Mouse (Mus musculus) large intestine, adult 2 months (tissue): ENCODE data around the gene 1520401A03Rik. TPM values are rescaled to one million over a fixed set of nuclear protein-coding genes. Genes with fewer than 3 reads are reported as not detected.
A peak's percentile ranks its signal among the peaks of the same experiment; 100 is the strongest.

Experiments
- DNase-seq: peaks from one replicate; pipeline ENCODE4 v3.0.0-alpha.2; 2012; ENCODE audit warnings: low read depth, low spot score
- WGBS: fragments of 180-500 bp; shearing (Covaris S2); methylation state at CpG from one replicate; pipeline ENCODE4 v1.1.7; 2018; 5-methylcytosine and 5-hydroxymethylcytosine counted together
- polyA plus RNA-seq: library from polyadenylated mRNA; depleted of rRNA; stranded (reverse); fragments of >200 nt; gene quantifications from 2 replicates; pipeline ENCODE4 v1.2.3, GENCODE M21; 2012

1520401A03Rik gene
- polyA plus RNA-seq, 1 experiment: 0.02 TPM

DNA sequence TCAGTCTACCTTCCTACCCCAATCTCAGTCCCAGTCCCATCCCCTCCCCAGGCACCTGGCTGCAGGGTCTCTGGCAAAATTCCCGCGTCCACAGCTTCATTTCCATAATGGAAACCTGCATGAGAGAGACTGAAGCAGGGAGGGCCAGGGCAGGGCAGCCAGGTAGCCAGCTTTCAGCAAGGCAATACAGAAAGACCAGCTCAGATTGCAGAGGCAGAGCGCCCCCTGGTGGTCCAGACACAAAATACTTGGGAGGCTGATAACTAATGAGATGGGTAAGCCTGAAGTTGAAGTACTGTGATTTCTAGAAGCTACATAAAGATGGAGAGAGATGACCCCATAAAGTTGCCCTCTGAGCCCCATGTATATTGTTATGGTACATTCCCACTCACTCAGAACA lies 16.4 kb downstream of the 1520401A03Rik start:
- no peak for DNase-seq
- 1% methylated on average over 3 of the region's 3 CpGs for WGBS

DNA sequence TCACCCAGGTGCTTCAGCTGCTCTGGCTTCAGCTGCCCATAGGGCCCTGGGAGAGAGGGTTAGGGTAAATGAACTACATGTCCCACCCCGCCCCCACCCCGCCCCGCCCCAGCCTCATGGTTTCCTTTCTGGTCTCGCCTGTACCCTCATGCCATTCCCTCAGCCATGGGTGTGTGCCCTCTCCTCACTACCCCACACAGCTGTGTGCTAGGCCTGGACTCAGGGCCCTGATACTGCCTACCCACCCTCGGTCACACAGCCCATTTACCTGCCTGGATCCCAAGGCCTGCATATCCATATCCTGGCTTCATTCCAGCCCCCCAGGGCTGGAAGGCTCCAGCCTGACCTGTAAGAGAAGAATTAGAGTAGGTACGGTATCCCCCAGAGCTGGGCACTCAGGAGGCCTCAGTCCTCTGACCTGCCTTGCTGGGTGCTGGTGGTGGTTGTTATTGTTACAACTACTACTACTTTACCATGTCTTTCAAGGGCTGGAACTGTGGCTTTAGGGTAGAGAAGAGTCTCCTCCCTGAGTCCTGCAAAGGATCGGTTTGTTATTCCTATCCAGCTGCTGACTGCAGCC lies 17.0 kb downstream of the 1520401A03Rik start:
- 63% methylated on average over 7 of the region's 7 CpGs for WGBS
- no peak for DNase-seq

DNA sequence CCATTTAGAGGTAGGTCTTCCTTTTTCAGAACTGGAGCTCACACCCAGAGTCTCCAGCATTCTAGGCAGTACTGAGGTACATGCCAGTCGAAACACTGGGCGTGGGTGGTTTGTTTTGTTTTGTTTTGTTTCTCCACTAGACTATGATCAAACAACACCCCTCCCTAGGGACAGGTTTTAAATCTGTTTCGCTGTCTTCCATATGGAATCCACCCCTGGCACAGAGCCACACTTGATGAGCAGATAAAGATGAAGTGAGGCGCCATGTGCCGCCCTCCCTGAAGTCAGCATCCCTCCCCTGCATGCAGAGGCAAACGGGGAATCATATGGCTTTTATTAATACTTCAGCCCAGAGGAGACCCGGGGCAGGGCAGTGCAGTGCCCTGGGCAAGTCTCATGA lies 17.8 kb downstream of the 1520401A03Rik start:
- 30% methylated on average over 7 of the region's 7 CpGs for WGBS
- no peak for DNase-seq

DNA sequence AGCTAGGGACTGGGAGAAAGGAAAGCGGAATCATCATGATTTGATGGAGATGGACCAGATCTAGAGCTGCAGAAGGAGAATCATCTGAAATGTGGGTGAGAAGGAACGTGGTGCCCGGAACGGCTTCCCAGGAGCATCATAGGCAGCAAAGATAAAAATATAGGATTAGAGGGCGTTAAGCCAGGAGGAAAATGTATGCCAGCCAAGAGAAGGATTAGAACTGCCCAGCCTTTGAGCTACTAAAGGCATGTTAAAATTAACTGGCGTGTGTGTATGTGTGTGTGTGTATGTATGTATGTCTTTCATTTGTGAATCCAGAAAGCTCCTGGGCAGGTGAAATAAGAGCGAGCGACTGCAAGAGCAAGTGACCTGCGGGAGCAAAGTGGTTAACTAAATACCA lies 19.3 kb downstream of the 1520401A03Rik start:
- no peak for DNase-seq
- WGBS: 93% methylated on average over 9 of the region's 9 CpGs

DNA sequence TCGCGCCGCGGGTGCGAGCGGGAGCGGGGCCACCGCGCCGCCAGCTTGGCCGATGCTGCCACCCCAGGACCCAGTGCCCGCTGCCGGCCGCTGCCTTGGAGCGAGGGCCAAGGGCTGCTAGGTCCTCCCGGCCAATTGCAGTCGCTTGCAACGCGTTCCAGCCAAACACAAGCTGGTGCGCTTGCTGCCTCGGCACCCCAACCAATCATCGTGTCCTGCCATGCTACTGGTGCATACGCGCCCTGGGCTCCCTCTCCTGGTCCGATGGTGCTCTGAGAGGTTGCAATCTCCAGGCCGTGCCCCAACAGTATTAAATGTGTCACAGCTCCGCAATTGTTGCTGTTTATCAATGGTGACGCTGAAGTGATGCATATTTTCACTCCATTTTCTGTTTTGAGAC lies 22.5 kb downstream of the 1520401A03Rik start:
- under 1% methylated on average over 28 of the region's 28 CpGs for WGBS
- peak; percentile 82 for DNase-seq

DNA sequence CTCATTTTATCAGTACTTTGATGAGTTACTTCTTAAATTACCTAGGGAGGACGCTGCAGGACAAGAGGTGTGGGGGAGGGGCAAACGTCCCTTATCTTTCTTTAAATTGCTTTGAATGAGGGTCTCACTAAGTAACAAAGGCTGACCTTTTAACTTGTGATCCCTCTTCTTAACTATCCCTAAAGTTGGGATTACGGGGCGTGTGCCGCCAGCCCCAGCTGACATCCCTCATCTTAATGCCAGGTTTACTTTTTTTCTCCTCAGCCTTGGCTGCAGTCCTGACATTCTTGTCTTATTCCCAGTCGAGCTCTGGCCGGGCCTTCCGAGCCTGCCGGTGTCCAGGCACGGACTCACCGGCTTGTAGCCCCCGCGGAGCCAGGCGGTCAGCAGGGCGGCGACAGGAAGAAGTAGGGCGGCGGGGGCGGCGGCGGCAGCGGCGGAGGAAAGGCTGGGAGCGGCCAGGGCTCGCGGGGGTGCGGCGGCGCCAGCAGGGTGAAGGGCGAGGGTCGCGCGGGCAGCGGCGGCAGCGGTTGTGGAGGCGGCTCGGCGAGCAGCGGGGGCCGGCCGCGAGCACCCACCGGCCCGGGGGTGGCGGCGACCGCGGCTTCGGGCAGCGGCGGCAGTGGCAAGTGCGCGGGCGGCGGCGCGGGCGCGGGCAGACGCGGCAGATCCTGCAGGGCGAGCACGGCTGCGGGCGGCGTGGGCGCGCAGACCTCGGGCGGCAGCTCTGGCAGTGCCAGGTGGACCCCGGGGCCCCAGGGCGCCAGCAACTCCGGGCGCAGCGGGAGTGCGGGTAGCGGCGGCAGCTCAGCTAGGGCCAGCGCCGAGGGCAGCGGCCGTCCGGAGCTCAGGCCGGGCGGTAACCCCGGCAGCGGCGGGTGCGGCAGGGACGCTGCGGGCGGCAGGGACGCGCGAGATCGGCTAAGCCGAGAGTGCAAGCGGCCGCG lies 23.2 kb downstream of the 1520401A03Rik start:
- DNase-seq: no peak
- WGBS: 2% methylated on average over 84 of the region's 101 CpGs

DNA sequence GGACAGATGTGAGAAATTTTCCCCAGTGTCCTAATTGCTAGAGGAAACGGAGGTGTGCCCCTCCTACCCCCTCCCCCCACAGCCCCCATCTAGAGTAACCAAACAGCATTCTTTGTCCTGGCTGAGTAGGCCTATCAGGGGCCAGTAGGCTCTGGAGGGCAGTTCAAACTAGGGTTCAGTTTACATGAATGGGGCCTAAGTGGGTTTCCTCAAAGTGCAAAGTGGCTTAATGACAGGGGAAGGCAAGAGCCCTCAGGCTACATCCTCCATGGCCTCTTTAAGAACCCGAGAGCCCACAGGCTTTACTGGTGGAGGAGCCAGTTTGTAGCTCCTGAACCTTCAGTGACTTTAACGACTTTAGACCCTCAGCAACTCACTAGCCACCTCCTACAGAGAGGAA lies 26.8 kb downstream of the 1520401A03Rik start:
- 72% methylated on average over 3 of the region's 3 CpGs for WGBS
- DNase-seq: no peak

DNA sequence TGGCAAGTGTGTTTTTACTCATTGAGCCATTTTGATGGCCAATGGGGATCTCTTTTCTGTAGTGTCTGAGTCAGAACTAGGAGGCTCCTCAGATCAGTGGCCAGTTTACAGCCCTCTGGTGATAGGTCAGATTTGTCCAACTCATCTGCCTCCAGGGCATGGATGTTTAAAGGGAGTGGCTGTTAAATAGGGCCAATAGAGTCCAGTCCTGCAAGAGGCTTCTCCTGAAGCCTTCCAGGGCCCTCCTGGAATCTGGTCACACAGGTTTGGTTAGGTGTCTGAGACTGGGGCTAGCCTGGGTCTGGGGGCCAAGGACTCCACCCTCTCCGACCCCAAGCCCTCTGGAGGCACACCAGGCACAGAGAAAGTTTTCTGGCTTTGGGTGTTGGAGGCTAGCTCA lies 28.1 kb downstream of the 1520401A03Rik start:
- 61% methylated on average over 1 of the region's 1 CpGs for WGBS
- no peak for DNase-seq

DNA sequence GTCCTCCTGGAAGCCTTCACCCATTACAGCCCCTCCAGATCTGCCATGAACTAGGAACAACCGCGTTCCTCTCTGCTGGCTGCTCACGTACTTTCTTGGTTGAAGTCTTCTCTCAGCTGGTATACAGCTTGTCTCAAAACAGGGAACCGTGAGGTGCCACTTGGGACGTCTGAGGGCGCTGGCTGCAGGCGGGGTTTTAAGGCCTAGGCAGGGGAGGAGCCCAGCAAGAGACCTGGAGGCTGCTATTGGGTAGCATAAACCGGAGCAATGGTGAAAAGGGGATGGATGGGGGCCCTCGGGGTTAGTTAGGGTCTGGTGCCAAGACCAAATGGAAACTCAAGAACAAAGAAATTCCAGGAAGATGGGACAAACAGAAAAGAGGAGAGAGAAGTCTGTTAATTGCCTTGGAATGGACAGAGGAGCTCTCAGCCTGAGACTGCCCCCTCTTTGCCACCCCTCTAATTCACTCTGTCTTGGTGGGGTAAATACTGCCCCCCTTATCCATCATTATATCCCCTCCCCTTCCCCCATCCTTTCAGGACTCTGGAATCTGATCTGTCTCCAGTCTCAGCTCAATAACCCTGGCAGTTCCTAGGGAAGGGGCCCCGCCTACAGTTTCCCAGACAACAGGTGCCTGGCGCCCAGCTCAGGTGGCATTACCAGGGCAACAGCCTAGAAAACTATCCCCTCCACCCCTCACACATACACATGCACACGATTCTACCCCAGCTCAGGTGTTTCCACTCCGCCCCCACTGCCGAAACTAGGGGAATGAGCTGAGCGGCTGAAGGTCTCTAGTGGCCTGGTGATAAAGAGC lies 38.5 kb downstream of the 1520401A03Rik start, which contains the start of gene Cldn9:
Cldn9 (minus strand) TSS at position 171 of the 817 bp plus-strand sequence.
- DNase-seq: no peak
- WGBS: 38% methylated on average over 15 of the region's 15 CpGs

DNA sequence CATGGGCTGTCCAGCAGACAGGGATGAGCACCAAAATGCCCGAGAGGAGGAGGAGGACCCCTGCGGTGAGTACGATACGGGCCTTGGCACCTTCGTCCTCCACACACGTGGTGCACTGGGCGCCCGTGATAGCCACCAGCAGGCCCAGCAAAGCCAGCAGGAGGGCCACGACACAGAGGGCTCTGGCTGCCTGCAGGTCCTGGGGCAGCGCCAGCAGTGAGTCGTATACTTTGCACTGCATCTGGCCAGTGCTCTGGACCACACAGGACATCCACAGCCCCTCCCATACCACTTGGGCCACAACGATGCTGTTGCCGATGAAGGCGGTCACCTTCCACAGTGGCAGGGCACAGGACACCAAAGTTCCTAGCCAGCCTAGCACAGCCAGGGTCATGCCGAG lies 39.4 kb downstream of the 1520401A03Rik start:
- no peak for DNase-seq
- 57% methylated on average over 15 of the region's 15 CpGs for WGBS

DNA sequence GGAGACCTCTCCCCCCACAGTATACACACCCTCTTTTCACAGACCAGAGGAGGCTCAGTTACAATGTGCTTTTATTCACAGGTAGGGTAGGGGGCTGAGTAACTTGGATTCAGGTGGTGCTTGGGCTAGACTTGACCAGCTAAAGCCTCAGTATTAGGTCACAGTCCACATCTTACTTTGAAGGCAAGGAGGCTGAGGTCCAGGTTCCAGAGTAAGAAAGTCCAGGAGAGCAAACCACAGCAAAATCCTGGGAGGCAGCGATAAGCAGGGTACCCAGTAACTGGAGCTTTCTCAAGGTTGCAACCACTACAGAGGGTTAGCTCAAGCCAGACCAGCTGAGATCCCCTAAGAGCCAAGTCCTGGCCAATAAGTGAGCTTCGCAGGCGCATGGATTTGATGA lies 40.1 kb downstream of the 1520401A03Rik start:
- 84% methylated on average over 3 of the region's 3 CpGs for WGBS
- no peak for DNase-seq

DNA sequence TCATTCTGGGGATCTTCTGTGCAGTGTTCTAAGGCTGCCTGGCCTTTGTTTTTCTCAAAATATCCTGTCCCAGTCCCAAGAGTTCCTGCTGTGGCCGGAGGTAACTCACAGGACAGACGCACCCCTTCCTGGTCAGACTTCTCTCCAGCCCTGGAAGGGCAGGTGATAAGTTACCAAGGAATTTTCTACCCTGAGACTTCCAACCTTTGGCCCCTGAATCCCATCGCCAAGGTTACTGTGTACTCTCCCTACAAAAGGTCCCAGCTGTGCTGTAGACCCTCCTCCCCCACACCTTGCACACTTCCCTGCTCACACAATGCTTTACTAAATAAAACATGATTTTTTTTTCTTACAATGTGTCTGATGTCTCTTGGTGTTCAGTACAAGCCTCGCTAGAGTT lies 40.5 kb downstream of the 1520401A03Rik start:
- WGBS: 33% methylated on average over 4 of the region's 4 CpGs
- no peak for DNase-seq

DNA sequence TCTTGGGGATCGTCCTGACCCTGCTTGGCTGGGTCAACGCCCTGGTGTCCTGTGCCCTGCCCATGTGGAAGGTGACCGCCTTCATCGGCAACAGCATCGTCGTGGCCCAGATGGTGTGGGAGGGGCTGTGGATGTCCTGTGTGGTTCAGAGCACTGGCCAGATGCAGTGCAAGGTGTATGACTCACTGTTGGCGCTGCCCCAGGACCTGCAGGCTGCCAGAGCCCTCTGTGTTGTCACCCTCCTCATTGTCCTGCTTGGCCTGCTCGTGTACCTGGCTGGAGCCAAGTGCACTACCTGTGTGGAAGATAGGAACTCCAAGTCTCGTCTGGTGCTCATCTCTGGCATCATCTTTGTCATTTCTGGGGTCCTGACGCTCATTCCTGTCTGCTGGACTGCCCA lies 41.5 kb downstream of the 1520401A03Rik start:
- DNase-seq: no peak
- WGBS: 29% methylated on average over 10 of the region's 10 CpGs

DNA sequence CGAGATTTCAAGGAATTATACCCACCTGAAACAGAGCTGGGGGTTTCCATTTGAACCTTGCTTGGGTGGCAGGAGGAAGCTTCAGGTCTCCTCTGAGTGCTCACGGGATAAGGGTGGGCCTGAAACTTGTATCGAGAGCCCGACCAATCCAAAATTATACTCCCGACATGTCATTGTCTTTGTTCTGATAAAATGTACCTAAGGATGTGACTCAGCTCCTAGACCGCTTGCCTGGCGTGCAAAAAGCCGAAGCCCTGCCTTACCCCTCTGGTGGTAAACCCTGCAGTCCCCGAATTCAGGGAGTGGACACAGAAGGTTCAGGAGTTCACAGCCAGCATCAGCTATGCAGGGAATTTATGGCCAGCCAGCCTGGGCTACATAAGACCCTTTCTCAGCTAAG lies 42.2 kb downstream of the 1520401A03Rik start:
- WGBS: 77% methylated on average over 9 of the region's 9 CpGs
- DNase-seq: no peak

DNA sequence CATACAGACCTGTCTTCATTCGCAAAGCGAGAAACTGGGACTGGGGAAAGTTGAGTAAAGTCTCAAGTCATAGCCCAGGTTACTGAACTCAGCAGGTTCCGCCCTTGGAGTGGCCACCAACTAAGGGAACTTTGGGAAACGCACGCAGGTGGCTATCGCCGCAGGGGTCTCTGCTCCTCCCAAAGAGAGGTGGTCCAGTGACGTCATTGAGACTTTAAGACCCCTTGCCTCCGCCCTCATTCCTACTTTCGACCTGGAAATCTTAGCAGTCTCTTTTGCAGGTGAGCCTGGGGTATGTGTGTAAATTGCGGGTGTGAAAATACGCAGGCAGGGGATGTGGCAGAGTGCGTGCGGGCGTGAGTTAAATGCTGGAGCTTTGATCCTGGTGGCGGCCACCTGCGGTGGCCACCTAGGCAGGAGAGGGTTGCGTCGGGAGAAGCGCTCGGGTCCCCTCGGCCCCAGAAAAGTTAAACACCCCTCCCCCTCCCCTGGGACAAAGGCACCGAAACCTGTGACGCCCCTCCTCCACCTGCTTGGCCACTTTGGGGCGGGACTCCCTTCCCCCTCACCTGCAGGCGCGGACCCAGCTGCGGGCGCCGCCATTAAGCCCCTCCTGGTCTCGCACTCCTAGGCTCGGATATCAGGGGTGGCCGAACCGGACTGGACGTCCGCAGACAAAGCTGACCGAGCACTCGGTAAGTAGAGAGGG lies 43.3 kb downstream of the 1520401A03Rik start, which contains the start of gene Cldn6:
Cldn6 (plus strand) TSS at position 123 of the 709 bp plus-strand sequence.
- DNase-seq: no peak
- 15% methylated on average over 38 of the region's 38 CpGs for WGBS

DNA sequence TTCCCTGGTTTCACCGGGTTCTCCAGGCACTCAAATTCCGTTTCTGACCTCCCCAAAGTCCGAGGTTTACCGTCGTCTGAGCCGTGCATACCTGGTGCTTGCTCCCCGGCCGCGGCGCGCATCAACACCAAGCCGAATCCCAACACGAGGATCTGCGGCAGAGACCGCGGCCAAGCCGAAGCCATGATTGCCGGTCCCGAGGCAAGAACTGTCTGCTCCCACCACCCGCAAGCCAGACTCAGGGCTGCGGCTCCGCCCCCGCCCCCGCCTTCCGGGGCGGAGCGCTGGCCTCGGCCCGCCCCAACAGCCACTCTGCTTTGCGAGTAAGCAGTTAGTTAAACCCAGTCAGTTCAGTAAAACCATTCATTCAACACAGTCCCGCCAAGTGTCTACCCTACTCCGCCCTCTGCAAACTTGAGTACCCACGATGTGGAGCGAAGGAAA lies 45.3 kb downstream of the 1520401A03Rik start, which contains the start of gene Tnfrsf12a:
Tnfrsf12a (minus strand) TSS at position 233 of the 444 bp plus-strand sequence.
- under 1% methylated on average over 34 of the region's 34 CpGs for WGBS
- no peak for DNase-seq

DNA sequence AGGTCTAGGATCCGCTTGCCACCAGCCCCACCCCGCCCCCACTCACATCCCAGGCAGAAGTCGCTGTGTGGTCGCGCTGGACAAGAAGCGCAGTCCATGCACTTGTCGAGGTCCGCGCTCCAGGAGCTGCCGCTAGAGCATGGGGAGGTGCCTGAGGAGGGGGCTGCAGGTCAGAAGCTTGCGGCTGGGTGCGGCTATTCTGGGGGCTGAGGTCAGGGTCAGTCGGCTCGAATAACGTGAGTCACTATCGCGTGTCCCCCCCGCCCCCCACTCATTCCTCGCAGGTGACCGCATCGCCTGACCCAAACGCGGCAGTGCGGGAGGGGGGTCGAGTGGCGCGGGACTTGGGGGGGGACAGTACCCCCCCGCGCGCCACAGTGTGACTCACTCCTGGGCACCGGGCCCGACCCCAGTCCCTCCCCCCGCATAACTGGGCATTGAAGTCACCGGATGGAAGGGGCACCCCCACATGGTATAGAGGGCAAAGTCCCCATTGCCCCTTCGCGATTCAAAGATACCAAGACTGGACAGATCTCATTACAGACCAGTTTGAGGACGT lies 46.0 kb downstream of the 1520401A03Rik start:
- 2% methylated on average over 37 of the region's 37 CpGs for WGBS
- DNase-seq: no peak

DNA sequence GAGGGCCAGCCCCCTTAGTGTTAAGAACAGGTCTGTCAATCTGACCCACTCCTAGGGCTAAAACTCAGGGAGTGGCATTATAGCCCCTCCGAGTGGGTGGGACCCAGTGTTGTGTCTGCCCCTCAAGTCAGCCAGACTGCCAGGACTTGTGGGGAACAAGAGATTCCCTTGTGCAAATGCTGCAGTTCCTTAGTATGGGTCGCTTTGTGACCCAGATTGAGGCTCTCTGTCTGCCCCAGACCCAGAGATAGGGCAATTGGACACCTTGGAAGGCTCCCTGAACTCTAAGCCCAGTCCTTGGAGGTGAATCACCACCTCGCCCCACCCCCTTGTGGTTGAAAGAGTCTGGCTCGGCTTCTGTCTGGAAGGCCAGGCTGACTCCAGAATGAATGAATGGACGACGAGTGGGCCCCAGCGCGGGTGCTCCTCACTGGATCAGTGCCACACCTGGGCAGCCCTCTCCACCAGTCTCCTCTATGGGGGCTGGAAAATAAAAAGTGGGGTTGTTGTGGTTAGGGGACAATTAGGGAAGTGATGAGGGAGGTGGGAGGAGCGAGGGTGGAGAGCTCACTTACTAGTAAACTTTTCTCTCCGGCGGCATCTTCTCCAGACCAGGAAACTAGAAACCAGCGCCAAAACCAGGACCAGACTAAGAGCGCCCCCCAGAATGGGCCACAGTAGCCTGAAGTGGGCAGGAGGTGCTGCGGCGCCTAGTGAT lies 46.9 kb downstream of the 1520401A03Rik start:
- WGBS: 15% methylated on average over 15 of the region's 15 CpGs
- DNase-seq: no peak
